Mouse (Mus musculus): Measurements from ENCODE around the gene Nyap1. TPM values are rescaled to one million over a fixed set of nuclear protein-coding genes. Genes with fewer than 3 reads are reported as not detected.

The Nyap1 gene
- polyA plus RNA-seq, 1 experiment = 2.3 TPM

GRCm38 (mm10) chr5:137686127-137686790 lies 55.1 kb downstream of the Nyap1 start:
- 68% methylated on average over 6 of the region's 6 CpGs for WGBS
- TF ChIP-seq POLR2A (IDR thresholded peaks at IDR 0.05; ENCODE audit: borderline replicate concordance, extremely low read depth, low read depth, low read length) (no peak), CTCF (IDR thresholded peaks at IDR 0.05; ENCODE audit: insufficient read depth, low read length) (no peak)
- Histone ChIP-seq H3K4me1 (ENCODE audit: control insufficient read depth, insufficient read depth, low read length) (peaks cover 3% of the 10 kb centered on the region; the same call in 1 of the 2 replicates), H3K4me3 (replicated peaks; ENCODE audit: extremely low read depth, low read depth, low read length) (no peak overlapping the region)
- DNase-seq = no peak

- no peak for TF ChIP-seq POLR2A (IDR thresholded peaks at IDR 0.05; ENCODE audit: borderline replicate concordance, extremely low read depth, low read depth, low read length)
- TF ChIP-seq CTCF (IDR thresholded peaks at IDR 0.05; ENCODE audit: insufficient read depth, low read length) = no peak
Measured at GRCm38 (mm10) chr5:137685653-137686052, 55.8 kb downstream of the Nyap1 start.

GRCm38 (mm10) chr5:137684294-137685123 lies 56.9 kb downstream of the Nyap1 start, which contains the start of gene Agfg2:
Gene Agfg2, minus strand, starts transcription at chr5:137684726.
- peak within 1 kb of the TSS; percentile 69 for H3K4me3 ChIP-seq (replicated peaks; ENCODE audit: extremely low read depth, low read depth, low read length)
- under 1% methylated on average over 62 of the region's 62 CpGs for WGBS
- H3K4me1 ChIP-seq (ENCODE audit: control insufficient read depth, insufficient read depth, low read length) = peaks cover 3% of the 10 kb centered on the region; the same call in 1 of the 2 replicates
- DNase-seq = peak; percentile 93
- TF ChIP-seq CTCF (IDR thresholded peaks at IDR 0.05; ENCODE audit: insufficient read depth, low read length) = no peak
- TF ChIP-seq POLR2A (IDR thresholded peaks at IDR 0.05; ENCODE audit: borderline replicate concordance, extremely low read depth, low read depth, low read length) = peak; percentile 61; the same call in 1 of the 2 replicates

More at GRCm38 (mm10) chr5:137685653-137686052, 55.8 kb downstream of the Nyap1 start:
- peaks cover 3% of the 10 kb centered on the region; the same call in 1 of the 2 replicates for H3K4me1 ChIP-seq (ENCODE audit: control insufficient read depth, insufficient read depth, low read length)
- DNase-seq = no peak
- 89% methylated on average over 3 of the region's 3 CpGs for WGBS
- no peak overlapping the region for H3K4me3 ChIP-seq (replicated peaks; ENCODE audit: extremely low read depth, low read depth, low read length)

DNA sequence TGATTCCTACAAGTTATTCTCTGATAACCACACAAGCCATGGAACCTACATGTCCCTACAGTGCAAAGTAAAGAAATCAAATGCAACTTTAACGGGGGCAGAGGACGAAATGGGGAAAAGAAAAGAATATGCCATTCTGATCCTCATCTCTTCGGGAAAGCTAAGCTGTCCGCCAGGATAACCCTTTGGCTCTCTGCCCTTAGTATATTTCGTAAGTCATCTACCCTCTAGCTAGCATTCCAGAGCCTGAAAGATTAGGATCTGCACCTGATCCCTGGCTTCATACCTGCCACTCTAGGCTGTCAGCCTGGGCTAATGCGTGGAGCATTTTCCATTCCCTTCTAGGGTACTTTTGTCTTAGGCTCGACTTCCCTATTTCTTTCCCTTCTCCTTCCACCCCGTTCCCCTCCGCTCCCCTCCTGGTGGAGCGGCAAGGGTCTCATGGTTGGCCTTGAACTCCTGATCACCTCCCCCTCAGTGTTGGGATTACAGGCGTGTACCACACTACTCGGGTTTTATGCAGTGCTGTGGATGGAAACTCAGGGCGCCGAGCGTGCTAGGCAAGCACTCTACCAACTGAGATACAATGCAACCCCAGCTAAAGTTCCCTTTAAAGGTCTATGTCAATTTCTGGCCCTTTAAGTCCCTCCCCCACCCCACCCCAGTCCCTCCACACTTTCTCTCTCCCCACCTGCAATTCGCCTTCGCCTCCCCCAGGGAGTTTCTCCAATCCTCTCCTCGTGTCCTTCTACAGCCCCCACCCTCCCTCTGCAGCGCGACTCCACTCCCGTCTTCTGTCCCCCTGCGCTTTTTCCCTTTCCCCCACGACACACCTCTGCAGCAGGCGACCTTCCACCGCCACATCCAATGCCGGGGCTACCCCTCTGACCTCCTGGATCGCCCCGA lies 57.8 kb downstream of the Nyap1 start:
- H3K4me3 ChIP-seq (replicated peaks; ENCODE audit: extremely low read depth, low read depth, low read length) = peak overlapping the region; percentile 69
- DNase-seq = peak; percentile 44
- TF ChIP-seq CTCF (IDR thresholded peaks at IDR 0.05; ENCODE audit: insufficient read depth, low read length) = no peak
- peaks cover 3% of the 10 kb centered on the region; the same call in 1 of the 2 replicates for H3K4me1 ChIP-seq (ENCODE audit: control insufficient read depth, insufficient read depth, low read length)
- WGBS = 7% methylated on average over 28 of the region's 28 CpGs

DNA sequence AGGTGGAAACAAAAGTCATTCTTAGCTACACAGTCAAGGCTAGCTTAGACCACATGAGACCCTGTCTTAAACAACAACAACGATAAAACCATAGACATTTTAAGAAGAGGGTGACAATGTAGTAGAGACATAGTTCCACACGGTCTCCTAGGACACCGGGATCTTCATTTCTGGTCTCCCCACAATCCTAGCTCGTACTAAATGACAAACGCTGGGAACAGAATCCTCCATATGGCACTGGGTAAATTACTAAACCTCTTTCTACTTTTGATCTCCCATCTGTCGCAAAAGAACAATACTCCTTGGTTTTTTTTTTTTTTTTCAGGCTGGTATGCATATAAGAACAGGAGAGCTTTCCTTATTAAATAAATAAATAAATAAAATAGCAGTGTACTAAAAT lies 58.9 kb downstream of the Nyap1 start:
- no peak for TF ChIP-seq POLR2A (IDR thresholded peaks at IDR 0.05; ENCODE audit: borderline replicate concordance, extremely low read depth, low read depth, low read length)
- no peak for TF ChIP-seq CTCF (IDR thresholded peaks at IDR 0.05; ENCODE audit: insufficient read depth, low read length)
- Histone ChIP-seq H3K4me3 (replicated peaks; ENCODE audit: extremely low read depth, low read depth, low read length) (no peak overlapping the region), H3K4me1 (ENCODE audit: control insufficient read depth, insufficient read depth, low read length) (peaks cover 3% of the 10 kb centered on the region; the same call in 1 of the 2 replicates)
- WGBS = 91% methylated on average over 6 of the region's 6 CpGs
- no peak for DNase-seq

Other genes starting within 250 kb of the Nyap1 start
- 28.4 and 32.4 TPM in 2 replicates for gene Pop7, start 239.1 kb downstream of the Nyap1 start, polyA plus RNA-seq (2012; rRNA removed)
- gene Gigyf1, start 223.1 kb downstream of the Nyap1 start, polyA plus RNA-seq (2012; rRNA removed) = 37.0 and 45.3 TPM in 2 replicates
- not detected in 2 replicates for gene Epo, start 208.4 kb downstream of the Nyap1 start, polyA plus RNA-seq (2012; rRNA removed)
- 1,063 and 1,258 TPM in 2 replicates for gene Gnb2, start 208.1 kb downstream of the Nyap1 start, polyA plus RNA-seq (2012; rRNA removed)
- 0.07 TPM in 1 of 2 replicates, not detected in the other for gene Actl6b, start 188.1 kb downstream of the Nyap1 start, polyA plus RNA-seq (2012; rRNA removed)
- gene Tfr2, start 171.8 kb downstream of the Nyap1 start, polyA plus RNA-seq (2012; rRNA removed) = 0.54 and 0.69 TPM in 2 replicates
- gene Mospd3, start 140.5 kb downstream of the Nyap1 start, polyA plus RNA-seq (2012; rRNA removed) = 89.1 and 103 TPM in 2 replicates
- gene Pcolce, start 127.8 kb downstream of the Nyap1 start, polyA plus RNA-seq (2012; rRNA removed) = 280 and 290 TPM in 2 replicates
- gene Fbxo24, start 112.6 kb downstream of the Nyap1 start, polyA plus RNA-seq (2012; rRNA removed) = 0.89 and 1.0 TPM in 2 replicates
- 79.4 and 105 TPM in 2 replicates for gene Lrch4, start 112.5 kb downstream of the Nyap1 start, polyA plus RNA-seq (2012; rRNA removed)
- gene Gm20605, start 112.4 kb downstream of the Nyap1 start, polyA plus RNA-seq (2012; rRNA removed) = 63.8 and 65.2 TPM in 2 replicates
- 150 and 162 TPM in 2 replicates for gene Sap25, start 100.3 kb downstream of the Nyap1 start, polyA plus RNA-seq (2012; rRNA removed)
- 3.6 and 4.4 TPM in 2 replicates for gene Irs3, start 95.9 kb downstream of the Nyap1 start, polyA plus RNA-seq (2012; rRNA removed)
- 22.4 and 24.3 TPM in 2 replicates for gene Agfg2, start 56.9 kb downstream of the Nyap1 start, polyA plus RNA-seq (2012; rRNA removed)
- gene Tsc22d4, start 4.1 kb upstream of the Nyap1 start, polyA plus RNA-seq (2012; rRNA removed) = 103 and 110 TPM in 2 replicates
- gene Ppp1r35, start 37.2 kb upstream of the Nyap1 start, polyA plus RNA-seq (2012; rRNA removed) = 32.7 and 46.7 TPM in 2 replicates
- gene Mepce, start 46.0 kb upstream of the Nyap1 start, polyA plus RNA-seq (2012; rRNA removed) = 43.3 and 44.2 TPM in 2 replicates
- 0.49 and 0.60 TPM in 2 replicates for gene Zcwpw1, start 46.2 kb upstream of the Nyap1 start, polyA plus RNA-seq (2012; rRNA removed)
- 24.7 and 27.9 TPM in 2 replicates for gene Pilra, start 94.7 kb upstream of the Nyap1 start, polyA plus RNA-seq (2012; rRNA removed)
- 7.3 and 16.5 TPM in 2 replicates for gene Pilrb1, start 116.5 kb upstream of the Nyap1 start, polyA plus RNA-seq (2012; rRNA removed)
- 7.9 and 12.1 TPM in 2 replicates for gene Pilrb2, start 130.2 kb upstream of the Nyap1 start, polyA plus RNA-seq (2012; rRNA removed)
- gene Cyp3a13, start 180.0 kb upstream of the Nyap1 start, polyA plus RNA-seq (2012; rRNA removed) = 0.71 and 1.2 TPM in 2 replicates
- gene Gjc3, start 221.5 kb upstream of the Nyap1 start, polyA plus RNA-seq (2012; rRNA removed) = 0.03 and 0.33 TPM in 2 replicates
- 1.1 and 1.2 TPM in 2 replicates for gene Azgp1, start 239.9 kb upstream of the Nyap1 start, polyA plus RNA-seq (2012; rRNA removed)

Data from lung, adult 2 months (tissue).